Mouse (Mus musculus): ENCODE results near the gene Ica1.
A peak's percentile ranks its signal among the peaks of the same experiment; 100 is the strongest.

Ica1 gene

GRCm38 (mm10) chr6:8683379-8683778 lies 94.9 kb downstream of the Ica1 start:
- DNase-seq: peak; percentile 66

- no peak for DNase-seq
Measured at GRCm38 (mm10) chr6:8680931-8681330, 97.4 kb downstream of the Ica1 start.

DNA sequence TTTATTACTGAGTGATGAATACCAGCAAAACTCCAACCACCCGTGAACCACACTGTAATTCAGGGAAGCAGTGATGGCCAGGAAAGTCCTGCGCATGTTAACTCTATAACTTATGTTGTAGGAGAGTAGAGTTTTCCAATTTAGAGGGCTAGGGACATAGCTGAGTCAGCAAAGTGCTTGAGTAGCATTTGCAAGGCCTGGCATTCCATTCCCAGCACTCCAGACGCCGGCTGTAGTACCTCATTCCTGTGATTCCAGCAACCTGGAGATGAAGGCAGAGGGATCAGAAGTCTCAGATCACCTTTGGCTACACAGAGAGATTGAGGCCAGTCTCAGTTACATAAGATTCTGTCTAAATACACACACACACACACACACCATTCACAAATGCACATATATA lies 105.3 kb downstream of the Ica1 start:
- no peak for DNase-seq

DNA sequence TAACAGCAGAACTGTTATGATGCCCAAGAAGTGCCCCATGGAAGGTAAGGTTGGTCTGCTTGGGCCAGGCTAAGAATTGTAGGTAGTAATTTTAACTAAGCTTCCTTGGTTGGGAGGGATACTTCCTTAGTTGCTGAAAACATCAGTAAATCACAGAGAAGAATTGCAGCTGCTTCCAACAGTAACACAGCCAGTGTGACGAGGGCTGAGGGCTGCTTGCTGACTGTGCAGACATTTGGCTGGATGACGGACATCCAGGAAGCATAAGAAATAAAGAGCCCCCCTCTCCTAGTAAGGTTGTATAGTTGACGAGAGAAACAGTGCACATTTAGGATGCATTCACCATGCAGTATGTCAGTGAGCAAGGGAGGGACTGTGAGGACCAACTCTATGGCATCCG lies 108.9 kb downstream of the Ica1 start:
- no peak for DNase-seq

- no peak for DNase-seq
Measured at GRCm38 (mm10) chr6:8668013-8668811, 110.1 kb downstream of the Ica1 start.

DNA sequence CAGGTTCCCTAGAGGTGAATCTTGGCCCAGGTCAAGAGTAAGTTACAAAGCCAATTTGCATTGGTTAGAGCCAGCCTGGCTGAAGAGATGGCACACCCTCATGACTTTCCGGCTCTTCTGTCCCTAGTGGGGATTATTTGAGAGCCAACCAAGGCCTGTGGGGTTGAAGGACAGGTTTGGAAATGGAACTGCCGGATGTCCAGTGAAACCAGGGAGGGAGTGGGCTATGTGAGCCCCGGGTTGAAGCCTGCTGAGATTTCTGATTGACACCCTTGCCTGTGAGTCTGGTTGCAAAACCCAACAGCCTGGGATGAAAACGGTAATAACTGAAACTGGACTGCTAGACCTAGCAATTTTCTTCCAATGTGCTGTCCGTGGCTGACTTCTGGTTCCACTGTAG lies 112.5 kb downstream of the Ica1 start:
- no peak for DNase-seq

DNA sequence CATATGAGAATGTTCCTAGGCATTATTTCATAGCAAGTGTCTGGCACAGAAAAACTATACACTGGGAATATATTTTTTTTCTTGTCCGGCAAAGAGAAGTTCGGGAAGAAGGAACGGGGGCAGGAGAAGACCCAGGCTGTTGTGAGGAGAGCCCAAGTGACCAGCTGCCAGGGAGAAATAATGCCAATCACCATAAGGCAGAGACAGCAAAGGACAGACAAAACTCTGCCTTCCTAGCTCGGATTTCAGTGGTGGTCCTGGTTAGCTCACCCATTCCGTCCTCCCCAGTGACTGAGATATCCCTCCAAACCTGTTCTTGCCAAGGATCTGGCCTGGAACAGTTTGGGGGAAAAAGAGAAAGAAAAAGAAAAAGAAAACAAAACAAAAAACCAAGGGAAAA lies 113.3 kb downstream of the Ica1 start:
- DNase-seq: no peak

- DNase-seq: no peak
Measured at GRCm38 (mm10) chr6:8663092-8663740, 115.1 kb downstream of the Ica1 start.

DNA sequence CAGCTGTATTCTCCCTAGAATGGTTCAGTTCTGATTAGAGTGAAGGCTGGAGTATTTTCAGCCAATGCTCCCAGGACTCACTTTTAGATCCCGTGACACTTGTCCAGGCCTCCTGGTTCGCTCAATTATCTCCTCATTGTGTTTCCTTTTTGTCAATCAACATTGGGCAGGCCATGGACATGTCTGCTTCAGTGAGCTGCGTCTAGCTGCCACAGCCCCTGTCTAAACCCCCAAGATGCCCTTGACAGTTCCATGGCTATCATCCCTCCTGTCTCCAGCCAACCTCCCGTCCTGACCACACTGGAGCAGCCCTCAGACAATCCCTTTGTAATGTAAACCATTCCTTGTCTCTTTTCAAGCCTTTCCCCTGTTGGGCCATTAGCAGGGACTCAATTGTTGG lies 116.9 kb downstream of the Ica1 start:
- DNase-seq: no peak

- DNase-seq: no peak
Measured at GRCm38 (mm10) chr6:8660076-8660475, 118.2 kb downstream of the Ica1 start.

DNA sequence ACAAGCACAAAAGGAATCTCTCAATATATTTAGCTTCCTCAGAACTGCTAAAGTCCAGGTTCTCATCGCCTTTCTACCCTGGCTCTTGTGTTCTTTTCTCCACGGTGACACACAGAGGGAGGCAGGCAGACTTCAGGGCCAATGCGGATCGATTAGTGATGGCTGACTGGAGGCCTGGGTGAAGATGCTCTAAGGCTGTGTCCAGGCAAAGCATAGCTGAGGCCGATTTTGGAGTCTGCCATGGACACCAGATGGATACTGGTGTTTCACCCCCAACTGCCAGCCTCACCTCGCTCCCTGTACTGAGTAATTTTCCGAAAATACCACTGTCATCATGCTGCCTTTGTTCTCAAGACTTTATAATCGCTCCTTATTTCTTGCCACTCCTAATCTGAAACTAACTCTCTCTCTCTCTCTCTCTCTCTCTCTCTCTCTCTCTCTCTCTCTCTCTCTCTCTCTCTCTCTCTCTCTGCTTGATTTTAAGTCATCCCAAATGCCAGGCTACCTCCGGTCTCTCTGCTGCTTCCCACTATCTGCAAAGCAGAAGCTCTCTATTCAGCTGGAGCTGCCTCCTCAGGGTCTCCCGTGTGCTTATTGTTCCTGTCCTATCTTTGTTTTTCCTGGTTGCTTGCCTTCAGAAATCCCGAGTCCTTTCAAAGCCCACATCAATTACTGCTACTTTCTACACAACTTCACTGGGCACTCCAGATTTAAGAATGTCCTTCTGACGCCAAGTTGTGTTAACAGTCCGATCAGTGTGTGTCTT lies 118.9 kb downstream of the Ica1 start:
- peak; percentile 37 for DNase-seq

- no peak for DNase-seq
Measured at GRCm38 (mm10) chr6:8658431-8658830, 119.9 kb downstream of the Ica1 start.

DNA sequence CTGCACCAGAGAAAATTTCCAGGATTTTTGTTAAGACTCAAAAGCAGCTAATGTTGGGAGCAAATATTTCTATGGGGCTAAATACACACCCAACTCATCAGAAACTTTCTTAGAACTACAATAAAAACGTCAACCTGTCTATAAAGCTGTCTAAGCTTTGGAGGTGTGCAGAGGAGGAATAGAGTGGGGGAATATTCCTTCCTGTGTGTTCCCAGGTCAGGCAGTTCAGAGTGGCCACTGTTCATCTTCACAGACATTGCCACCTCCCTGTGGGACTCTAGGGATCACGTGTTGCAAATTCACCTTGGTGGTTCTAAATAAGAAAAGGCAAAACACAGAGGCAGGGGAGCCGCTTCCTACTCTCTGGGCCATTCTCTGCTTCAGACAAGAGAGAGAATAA lies 120.8 kb downstream of the Ica1 start:
- no peak for DNase-seq

- no peak for DNase-seq
Measured at GRCm38 (mm10) chr6:8655454-8655853, 122.8 kb downstream of the Ica1 start.

- DNase-seq: no peak
Measured at GRCm38 (mm10) chr6:8650413-8650812, 127.9 kb downstream of the Ica1 start.

- DNase-seq: no peak
Measured at GRCm38 (mm10) chr6:8649295-8649865, 128.9 kb downstream of the Ica1 start.

DNA sequence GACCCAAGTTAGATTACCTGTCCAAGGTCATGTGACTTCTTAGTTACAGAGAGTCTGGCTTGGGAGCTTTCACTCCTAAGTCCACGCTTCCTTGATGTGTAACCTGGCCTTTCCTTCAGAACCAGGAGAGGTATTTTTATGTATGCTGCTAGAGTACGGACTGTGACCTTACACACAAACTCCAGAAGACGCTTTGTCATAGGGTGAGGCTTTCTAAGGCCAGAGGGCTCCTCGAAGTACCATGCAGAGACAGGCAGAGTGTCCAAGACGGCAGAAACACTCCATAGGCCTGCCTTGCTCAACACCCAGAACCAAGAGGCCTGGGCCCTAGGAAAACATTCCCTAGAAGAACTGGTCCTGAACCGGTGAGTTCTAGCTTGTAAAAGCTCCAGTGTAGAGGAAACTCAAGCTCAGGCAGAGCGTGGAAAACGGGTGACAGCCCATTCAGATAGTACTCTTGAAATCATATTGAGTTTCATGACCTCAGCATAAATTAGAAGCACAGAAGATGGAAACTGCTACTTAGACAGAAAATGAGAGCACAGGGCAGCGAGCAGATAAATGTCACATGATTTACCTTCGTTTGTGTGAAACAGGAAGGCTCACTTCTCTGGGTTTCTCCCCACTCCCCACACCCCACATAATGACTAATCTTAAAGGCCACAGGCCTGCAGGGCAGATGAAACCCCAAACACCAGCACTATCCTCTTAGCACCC lies 129.9 kb downstream of the Ica1 start:
- DNase-seq: no peak

DNA sequence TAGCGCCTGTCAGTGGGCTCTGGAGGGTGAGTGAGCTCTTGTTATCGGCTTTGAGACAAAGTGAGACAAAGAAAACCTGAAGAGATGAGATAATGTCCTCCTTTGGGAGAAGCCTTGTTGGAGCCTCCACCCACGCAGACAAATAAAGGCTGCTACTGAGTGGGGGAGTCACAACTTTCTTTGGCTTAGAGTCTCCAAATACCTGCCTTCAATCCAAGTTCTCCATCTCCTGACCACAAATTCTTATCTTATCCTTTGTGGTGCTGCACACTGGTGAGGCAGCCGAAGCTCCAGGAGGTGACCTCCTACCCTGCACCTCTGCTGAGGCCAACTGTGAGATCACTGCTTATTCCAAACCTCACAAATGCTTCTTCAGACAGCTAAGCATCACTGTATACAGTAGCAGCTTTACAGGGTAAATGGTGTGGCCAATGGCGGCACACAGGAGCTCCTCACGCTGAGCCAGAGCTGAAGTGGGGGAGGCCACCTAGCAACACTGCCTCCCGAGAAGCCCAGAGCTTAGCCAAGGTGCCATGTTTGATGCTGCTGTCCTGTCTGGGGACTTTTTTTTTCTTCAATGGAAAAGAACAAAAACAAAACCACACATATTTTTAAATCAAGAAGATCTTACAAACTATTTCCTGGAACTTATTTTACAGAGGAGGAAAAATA lies 130.6 kb downstream of the Ica1 start:
- no peak for DNase-seq

- DNase-seq: peak; percentile 29
Measured at GRCm38 (mm10) chr6:8645708-8646107, 132.6 kb downstream of the Ica1 start.

GRCm38 (mm10) chr6:8644703-8645102 lies 133.6 kb downstream of the Ica1 start:
- DNase-seq: peak; percentile 63

DNA sequence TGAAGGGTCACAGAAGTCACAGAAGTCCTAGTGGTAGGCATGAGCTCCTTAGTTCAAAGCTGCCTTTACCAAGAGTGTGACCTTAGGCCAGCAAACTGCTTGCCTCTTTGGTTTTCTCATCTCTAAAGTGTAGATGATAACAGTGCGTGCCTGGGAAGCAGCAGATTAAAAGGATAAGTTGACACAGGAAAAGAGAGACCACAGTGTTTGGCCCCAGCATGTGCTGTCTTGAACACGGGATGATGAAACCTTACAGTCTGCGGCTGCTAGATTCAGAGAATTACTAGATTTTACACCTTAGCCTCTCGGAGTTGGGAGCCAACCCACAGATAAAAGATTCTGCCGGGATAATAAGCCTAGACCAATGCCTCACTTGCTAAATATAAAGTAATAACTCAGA lies 137.4 kb downstream of the Ica1 start:
- no peak for DNase-seq

DNA sequence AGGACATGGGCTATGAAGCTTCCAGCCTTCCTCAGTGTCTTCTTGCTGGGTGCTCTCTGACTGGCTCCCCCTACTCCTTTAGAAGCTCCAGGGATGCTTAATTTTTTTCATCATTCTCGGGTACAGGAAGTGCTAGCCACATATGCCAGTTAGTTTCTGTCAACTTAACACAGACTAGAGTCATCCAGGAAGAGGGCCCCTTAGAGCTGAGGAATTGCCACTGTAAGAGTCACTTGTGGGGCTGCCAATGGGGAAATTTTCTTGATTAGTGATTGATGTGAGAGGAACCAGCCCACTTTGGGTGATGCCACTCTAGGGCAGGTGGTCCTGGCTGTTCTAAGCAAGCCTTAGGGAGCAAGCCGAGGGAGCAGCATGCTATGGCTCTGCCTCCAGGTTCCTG lies 138.8 kb downstream of the Ica1 start:
- DNase-seq: no peak
